16 mouse cellular contexts compared by ENCODE assay signal in genomic region chr8:92849261-92849660, GRCm38 (mm10). TPM values are rescaled to one million over a fixed set of nuclear protein-coding genes. Genes with fewer than 3 reads are reported as not detected.
DNase-seq lines count a peak whose midpoint lies in the region; ATAC-seq lines count a peak whose summit lies in the region.
"Had no signal": no experiment of that assay in that cellular context is flagged by ENCODE, and none has a peak within 500 bp of the region (broad histone marks: within the 10 kb centered on the region; RNA-seq: fewer than 3 reads in every experiment).

No protein-coding gene starts in this region.

- H3K4me3 ChIP-seq in limb, embryonic 12.5 days (replicated peaks), result no peak overlapping the region
- H3K4me3 ChIP-seq in limb, embryonic 10.5 days, result no peak overlapping the region
- H3K4me3 ChIP-seq in limb, embryonic 15.5 days, result no peak overlapping the region
- H3K4me3 ChIP-seq: heart, embryonic 15.5 days; hindbrain, embryonic 15.5 days; left cerebral cortex, adult 2 months; liver, embryonic 12.5 days had no signal

- WGBS in limb, embryonic 12.5 days, result 71% methylated on average over 6 of the region's 6 CpGs
- WGBS in limb, embryonic 10.5 days, result 75% methylated on average over 6 of the region's 6 CpGs
- WGBS in limb, embryonic 15.5 days, result 61% methylated on average over 6 of the region's 6 CpGs

- H3K9me3 ChIP-seq in limb, embryonic 12.5 days, result no peaks in the 10 kb centered on the region
- no peaks in the 10 kb centered on the region for H3K9me3 ChIP-seq in limb, embryonic 10.5 days (replicated peaks)
- no peaks in the 10 kb centered on the region for H3K9me3 ChIP-seq in limb, embryonic 15.5 days
- H3K9me3 ChIP-seq: heart, embryonic 15.5 days; hindbrain, embryonic 15.5 days; liver, embryonic 12.5 days had no signal

- H3K9ac ChIP-seq in limb, embryonic 12.5 days (replicated peaks), result no peak overlapping the region
- no peak overlapping the region for H3K9ac ChIP-seq in limb, embryonic 15.5 days
- H3K9ac ChIP-seq: heart, embryonic 15.5 days; hindbrain, embryonic 15.5 days; liver, embryonic 12.5 days had no signal

- peaks cover 29% of the 10 kb centered on the region for H3K4me1 ChIP-seq in limb, embryonic 12.5 days (replicated peaks)
- H3K4me1 ChIP-seq in limb, embryonic 10.5 days, result 0 out of 2 replicates have a peak, but pooled peaks cover 4% of the 10 kb centered on the region
- peaks cover 35% of the 10 kb centered on the region for H3K4me1 ChIP-seq in limb, embryonic 15.5 days

- no peak overlapping the region for H3K4me2 ChIP-seq in limb, embryonic 12.5 days
- no peak overlapping the region for H3K4me2 ChIP-seq in limb, embryonic 15.5 days
- H3K4me2 ChIP-seq: heart, embryonic 15.5 days; hindbrain, embryonic 15.5 days; liver, embryonic 12.5 days had no signal

- 0 out of 2 replicates have a peak overlapping the region, but pooled peaks have one; percentile 17 for H3K27ac ChIP-seq in limb, embryonic 12.5 days
- H3K27ac ChIP-seq in limb, embryonic 10.5 days, result no peak overlapping the region
- 0 out of 2 replicates have a peak overlapping the region, but pooled peaks have one; percentile 24 for H3K27ac ChIP-seq in limb, embryonic 15.5 days
- H3K27ac ChIP-seq: left cerebral cortex, adult 2 months; liver, embryonic 12.5 days; macrophage had no signal

- H3K36me3 ChIP-seq in limb, embryonic 12.5 days, result peaks cover 100% of the 10 kb centered on the region
- H3K36me3 ChIP-seq in limb, embryonic 10.5 days, result peaks cover 100% of the 10 kb centered on the region
- peaks cover 64% of the 10 kb centered on the region for H3K36me3 ChIP-seq in limb, embryonic 15.5 days
- H3K36me3 ChIP-seq: heart, embryonic 15.5 days; hindbrain, embryonic 15.5 days; liver, embryonic 12.5 days had no signal

- H3K27me3 ChIP-seq in limb, embryonic 12.5 days, result peaks cover 4% of the 10 kb centered on the region; the same call in 1 of the 2 replicates
- H3K27me3 ChIP-seq in limb, embryonic 10.5 days (ENCODE audit: low read depth, poor library complexity, severe bottlenecking), result no peaks in the 10 kb centered on the region
- H3K27me3 ChIP-seq in limb, embryonic 15.5 days, result no peaks in the 10 kb centered on the region
- H3K27me3 ChIP-seq: hindbrain, embryonic 15.5 days had no signal

- DNase-seq in adrenal gland, adult 2 months, result peak; percentile 67
- DNase-seq in adrenal gland, adult 18-20 months (ENCODE audit: low spot score in 2 of 2), result no peak
- DNase-seq in limb, embryonic 10.5 days (ENCODE audit: low spot score), result no peak
- peak; percentile 60 for DNase-seq in adrenal gland, postnatal 14 days
- no peak for DNase-seq in thymus, postnatal 14 days
- no peak for DNase-seq in layer of hippocampus, postnatal 25 days (ENCODE audit: extremely low spot score in 1 of 2, low spot score in 1 of 2)
- DNase-seq: cerebellum, postnatal 14 days had no signal

- ATAC-seq in limb, embryonic 12.5 days (ENCODE audit: insufficient number of reproducible peaks, insufficient read depth, low FRiP score, low TSS enrichment, low read depth), result no peak
- no peak for ATAC-seq in limb, embryonic 15.5 days (ENCODE audit: insufficient number of reproducible peaks, low FRiP score, low TSS enrichment, low read depth)
- ATAC-seq: liver, embryonic 12.5 days; midbrain, embryonic 16.5 days had no signal

RNA-seq across cellular contexts. Expression of gene Lpcat2, which starts 5.9 kb away (rescaled TPM):
- total RNA-seq in adrenal gland, adult 2 months (2021), result 10 to 100 TPM in 1 of 2 experiments, 1 to 10 TPM in 1; 3.1 to 15.5 TPM
- polyA plus RNA-seq in adrenal gland, adult 2 months (2012; rRNA removed), result 1.9 and 2.9 TPM in 2 replicates
- 10 to 100 TPM in 1 of 2 experiments, 1 to 10 TPM in 1; 2.0 to 16.3 TPM for total RNA-seq in adrenal gland, adult 18-20 months (2021)
- polyA plus RNA-seq in limb, embryonic 12.5 days (2016; fragmentation: Nextera tagmentation; extraction: Ambion mirVana), result 10.5 and 11.0 TPM in 2 replicates
- 6.0 and 7.8 TPM in 2 replicates for polyA plus RNA-seq in limb, embryonic 10.5 days (2016; fragmentation: Nextera tagmentation; extraction: Ambion mirVana)
- 2.8 TPM in 2 replicates for total RNA-seq in adrenal gland, postnatal 14 days (2021)
- 12.7 and 14.7 TPM in 2 replicates for polyA plus RNA-seq in limb, embryonic 15.5 days (2015; fragmentation: Nextera tagmentation; extraction: Ambion mirVana)
- 10 to 100 TPM in 1 of 2 experiments, 1 to 10 TPM in 1; 9.7 to 12.3 TPM for total RNA-seq in layer of hippocampus, postnatal 25 days (2021)

RNA-seq across cellular contexts. Expression of gene Mmp2, which starts 22.2 kb away (rescaled TPM):
- total RNA-seq in adrenal gland, adult 2 months (2021), result 10 to 100 TPM; 21.6 to 38.8 TPM
- polyA plus RNA-seq in adrenal gland, adult 2 months (2012; rRNA removed), result 20.9 and 22.4 TPM in 2 replicates
- total RNA-seq in adrenal gland, adult 18-20 months (2021), result 10 to 100 TPM; 18.1 to 46.2 TPM
- 211 and 218 TPM in 2 replicates for polyA plus RNA-seq in limb, embryonic 12.5 days (2016; fragmentation: Nextera tagmentation; extraction: Ambion mirVana)
- 220 and 238 TPM in 2 replicates for polyA plus RNA-seq in limb, embryonic 10.5 days (2016; fragmentation: Nextera tagmentation; extraction: Ambion mirVana)
- total RNA-seq in adrenal gland, postnatal 14 days (2021), result 50.8 and 60.4 TPM in 2 replicates
- 288 and 295 TPM in 2 replicates for polyA plus RNA-seq in limb, embryonic 15.5 days (2015; fragmentation: Nextera tagmentation; extraction: Ambion mirVana)
- 1 to 10 TPM; 3.9 to 4.4 TPM for total RNA-seq in layer of hippocampus, postnatal 25 days (2021)
- total RNA-seq: neutrophil, adult 5-6 weeks had no signal

RNA-seq across cellular contexts. Expression of gene Capns2, which starts 51.9 kb away (rescaled TPM):
- total RNA-seq in adrenal gland, adult 2 months (2021), result under 1 TPM in 1 of 2 experiments, not detected in 1; 0.69 TPM
- 0.11 TPM in 1 of 2 replicates, not detected in the other for polyA plus RNA-seq in adrenal gland, adult 2 months (2012; rRNA removed)
- 1 to 10 TPM in 1 of 2 experiments, not detected in 1; 1.2 TPM for total RNA-seq in adrenal gland, adult 18-20 months (2021)
- 0.86 and 1.2 TPM in 2 replicates for polyA plus RNA-seq in limb, embryonic 12.5 days (2016; fragmentation: Nextera tagmentation; extraction: Ambion mirVana)
- polyA plus RNA-seq in limb, embryonic 10.5 days (2016; fragmentation: Nextera tagmentation; extraction: Ambion mirVana), result 0.43 and 0.49 TPM in 2 replicates
- 0.64 TPM in 1 of 2 replicates, not detected in the other for total RNA-seq in adrenal gland, postnatal 14 days (2021)
- polyA plus RNA-seq in limb, embryonic 15.5 days (2015; fragmentation: Nextera tagmentation; extraction: Ambion mirVana), result 107 and 113 TPM in 2 replicates
- total RNA-seq in layer of hippocampus, postnatal 25 days (2021), result 1 to 10 TPM in 1 of 2 experiments, under 1 TPM in 1; 0.54 to 1.1 TPM
- polyA plus RNA-seq: liver, embryonic 12.5 days; macrophage had no signal

Comparison
In these comparisons a context has a peak if more than half of its experiments do, and no peak if none do; other contexts are left out.
1. DNase-seq: peak in adrenal gland, adult 2 months (single experiment) and adrenal gland, postnatal 14 days (single experiment); none in adrenal gland, adult 18-20 months (0 of 2), limb, embryonic 10.5 days (single experiment), thymus, postnatal 14 days (single experiment) and layer of hippocampus, postnatal 25 days (0 of 2).